Mouse (Mus musculus) monocyte, adult 59 days (primary cell): ENCODE results near the gene Tmem267. TPM values are rescaled to one million over a fixed set of nuclear protein-coding genes. Genes with fewer than 3 reads are reported as not detected.

Experiments used
- total RNA-seq, 2 experiments: library from RNA; stranded (reverse); gene quantifications; one replicate each; pipeline ENCODE4 v1.2.4; 2023

Gene Tmem267
- total RNA-seq = 1 to 10 TPM; 2.5 to 2.9 TPM

DNA sequence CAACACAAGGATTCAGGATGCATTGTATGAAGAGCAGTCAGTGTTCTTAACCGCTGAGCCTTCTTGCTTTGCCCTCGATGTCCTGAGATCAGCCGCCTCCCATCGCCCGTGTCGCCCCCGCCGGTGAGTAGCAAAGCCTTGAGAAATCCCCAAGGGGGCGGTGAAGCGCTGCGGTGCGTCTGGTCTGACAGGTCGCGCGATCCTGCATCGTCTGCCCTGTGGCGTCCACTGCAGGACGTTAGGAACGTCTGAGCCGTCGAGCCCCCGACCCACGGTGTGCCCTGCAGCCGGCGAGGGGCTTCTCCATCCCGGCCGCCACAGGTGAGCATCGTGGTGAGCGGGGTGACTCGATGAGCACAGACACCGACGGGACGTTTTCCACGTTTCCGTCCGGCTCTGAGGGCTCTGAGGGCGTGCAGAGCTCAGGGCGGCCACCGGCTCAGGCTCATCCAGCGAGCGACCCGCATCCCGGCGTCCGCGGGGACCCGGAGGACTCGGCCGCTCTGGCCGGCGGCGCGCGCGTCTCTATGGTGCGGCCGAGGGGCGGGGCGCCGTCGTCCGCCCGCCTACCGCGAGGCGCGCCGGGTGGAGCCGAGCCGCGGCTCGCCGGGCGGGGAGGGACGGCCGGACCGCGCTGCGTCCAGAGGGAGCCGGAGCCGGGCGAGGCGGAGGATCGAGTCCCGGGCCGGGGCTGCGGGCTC is at the start of gene Tmem267, which contains the start of gene 3110070M22Rik:
Gene Tmem267 (plus strand): TSS at position 160 of the 701 bp plus-strand sequence.
Gene 3110070M22Rik (minus strand): TSS at position 504 of the 701 bp plus-strand sequence.

DNA sequence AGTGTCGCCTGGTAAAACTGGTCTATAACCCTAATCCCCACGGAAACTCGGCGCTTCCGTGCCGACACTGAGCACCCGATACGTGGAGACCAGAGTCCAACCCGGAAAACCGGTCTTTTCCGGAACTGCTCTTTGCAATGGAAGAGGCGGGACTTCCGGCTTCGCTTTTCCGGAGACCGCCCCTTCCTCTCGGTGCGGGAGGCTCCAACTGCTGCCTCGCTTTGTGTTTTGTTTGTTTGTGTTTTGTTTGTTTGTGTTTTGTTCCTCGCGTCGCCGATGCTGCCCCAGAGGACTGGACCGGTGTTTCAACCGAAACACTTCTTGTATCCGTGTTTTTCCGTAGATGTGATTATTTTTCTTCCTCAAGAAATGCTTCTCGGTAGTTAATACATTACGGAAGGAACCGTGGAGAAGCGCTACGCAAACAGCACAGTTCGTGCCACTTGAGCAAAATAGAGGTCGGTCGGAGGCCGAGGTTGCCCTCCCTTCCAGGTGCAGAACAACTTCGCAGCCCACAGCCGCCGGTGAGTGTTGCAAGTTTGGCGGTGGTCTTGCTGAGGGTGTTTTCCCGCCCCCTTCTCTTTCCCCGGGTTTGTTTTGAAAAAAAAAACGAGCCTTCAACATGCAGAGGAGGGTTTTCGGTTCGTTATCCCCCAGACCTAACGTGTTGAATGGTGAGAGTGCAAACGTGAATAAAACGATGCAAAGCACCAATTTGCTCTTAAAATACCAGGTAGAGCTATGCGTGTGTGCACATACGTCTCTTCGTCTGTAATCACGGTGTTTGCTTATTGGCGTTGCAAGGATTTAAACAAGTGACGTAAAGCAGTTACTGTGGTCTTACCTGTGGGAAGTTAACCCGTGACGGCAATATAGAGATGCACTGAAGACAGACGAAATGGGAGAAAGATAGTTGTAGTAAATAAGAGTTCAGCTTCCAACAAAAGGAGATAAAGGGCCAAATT is 25.0 kb upstream of the Tmem267 start, which contains the start of gene 4833420G17Rik:
Gene 4833420G17Rik (plus strand): TSS at position 173 of the 965 bp plus-strand sequence.

DNA sequence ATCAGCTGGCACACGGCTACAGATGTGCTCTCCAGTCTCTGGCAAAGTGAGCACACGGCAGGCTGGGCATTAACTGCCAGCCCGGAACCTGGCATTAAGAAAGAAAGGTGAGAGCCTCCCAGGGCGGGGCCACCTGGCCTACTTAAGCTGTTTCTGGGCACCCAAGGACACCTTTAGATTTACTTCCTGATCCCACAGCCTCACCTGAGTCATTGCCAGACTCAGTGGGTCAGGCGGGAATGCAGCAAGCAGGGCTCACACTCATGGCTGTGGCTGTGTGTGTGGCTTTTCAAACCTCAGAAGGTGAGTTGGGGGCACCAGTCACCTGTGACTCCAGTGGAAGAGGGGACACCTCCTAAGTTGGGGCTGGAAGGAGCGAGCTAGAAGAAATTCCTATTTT is 135.8 kb downstream of the Tmem267 start, which contains the start of gene Ccl28:
Gene Ccl28 (plus strand): TSS at position 186 of the 400 bp plus-strand sequence.

Other genes with a start within 250 kb of the Tmem267 start
- gene Paip1, start 59.4 kb upstream of the Tmem267 start, total RNA-seq = 10 to 100 TPM; 59.0 to 59.7 TPM
- 10 to 100 TPM; 43.7 to 44.4 TPM for gene 4833420G17Rik, start 25.3 kb upstream of the Tmem267 start, total RNA-seq
- not detected for gene 3110070M22Rik, start 344 bp downstream of the Tmem267 start, total RNA-seq
- not detected for gene Ccl28, start 135.8 kb downstream of the Tmem267 start, total RNA-seq
- 10 to 100 TPM; 46.2 to 52.9 TPM for gene Hmgcs1, start 202.3 kb downstream of the Tmem267 start, total RNA-seq